In the genomic region with DNA sequence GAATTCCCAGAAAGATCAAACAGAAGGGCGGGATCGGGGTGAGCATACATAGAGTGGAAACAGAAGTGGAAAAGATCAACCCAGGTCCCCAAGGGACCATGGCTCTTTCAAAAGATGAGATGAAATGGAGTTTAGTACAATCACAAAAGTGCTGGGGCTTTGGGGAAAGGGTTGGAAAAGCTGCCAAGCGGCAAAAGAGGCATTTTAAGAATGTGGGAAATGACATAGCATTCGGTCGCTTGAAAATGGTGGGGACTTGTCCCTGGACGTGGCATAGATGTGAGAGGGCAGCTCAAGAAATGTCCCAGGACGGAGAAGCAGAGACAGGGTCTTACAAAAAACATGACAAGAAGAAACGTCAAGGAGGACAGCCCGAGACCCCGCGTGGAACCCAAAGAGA, we compare ENCODE assay signal across 9 mouse cellular contexts. TPM values are rescaled to one million over a fixed set of nuclear protein-coding genes. Genes with fewer than 3 reads are reported as not detected.
DNase-seq lines count a peak whose midpoint lies in the region; ATAC-seq lines count a peak whose summit lies in the region.
"Had no signal": no experiment of that assay in that cellular context is flagged by ENCODE, and none has a peak within 500 bp of the region (broad histone marks: within the 10 kb centered on the region; RNA-seq: fewer than 3 reads in every experiment).

No protein-coding gene starts in this region.

- 10% methylated on average over 11 of the region's 11 CpGs for WGBS in hindbrain, embryonic 13.5 days
- 13% methylated on average over 11 of the region's 11 CpGs for WGBS in midbrain, embryonic 12.5 days

- H3K9ac ChIP-seq in hindbrain, embryonic 13.5 days = peak overlapping the region; percentile 87
- peak overlapping the region; percentile 79 for H3K9ac ChIP-seq in midbrain, embryonic 12.5 days (replicated peaks)

- peak; percentile 36 for DNase-seq in kidney, adult 11 months
- DNase-seq in kidney, adult 9 months = no peak
- peak; percentile 53 for DNase-seq in NIH3T3 (ENCODE audit: low read depth)
- no peak for DNase-seq in adrenal gland, adult 2 months
- DNase-seq in layer of hippocampus, adult 9-10 months (ENCODE audit: low spot score) = no peak
- DNase-seq in left cerebral cortex, postnatal 4 days = no peak

- H3K4me3 ChIP-seq in hindbrain, embryonic 13.5 days = peak overlapping the region; percentile 65
- peak overlapping the region; percentile 60 for H3K4me3 ChIP-seq in midbrain, embryonic 12.5 days

- peak overlapping the region; percentile 66 for H3K4me2 ChIP-seq in hindbrain, embryonic 13.5 days
- peak overlapping the region; percentile 88 for H3K4me2 ChIP-seq in midbrain, embryonic 12.5 days (replicated peaks)

- H3K9me3 ChIP-seq in hindbrain, embryonic 13.5 days = no peaks in the 10 kb centered on the region
- no peaks in the 10 kb centered on the region for H3K9me3 ChIP-seq in midbrain, embryonic 12.5 days

- no peaks in the 10 kb centered on the region for H3K27me3 ChIP-seq in hindbrain, embryonic 13.5 days
- no peaks in the 10 kb centered on the region for H3K27me3 ChIP-seq in midbrain, embryonic 12.5 days

- H3K36me3 ChIP-seq in hindbrain, embryonic 13.5 days = peaks cover 64% of the 10 kb centered on the region
- peaks cover 54% of the 10 kb centered on the region for H3K36me3 ChIP-seq in midbrain, embryonic 12.5 days

- ATAC-seq in hindbrain, embryonic 13.5 days (ENCODE audit: low FRiP score) = no peak
- ATAC-seq in midbrain, embryonic 12.5 days (ENCODE audit: low FRiP score, low read depth) = no peak

- peak overlapping the region; percentile 97 for H3K27ac ChIP-seq in hindbrain, embryonic 13.5 days
- H3K27ac ChIP-seq in midbrain, embryonic 12.5 days (replicated peaks) = peak overlapping the region; percentile 96

- intact Hi-C loops in left cerebral cortex, postnatal 4 days (cut with DNase I) = loop anchor here (5.0 kb wide), 1 partner anchor 47 kb away; no protein-coding TSS in a partner anchor

- peaks cover 40% of the 10 kb centered on the region for H3K4me1 ChIP-seq in hindbrain, embryonic 13.5 days (replicated peaks)
- H3K4me1 ChIP-seq in midbrain, embryonic 12.5 days = peaks cover 28% of the 10 kb centered on the region

RNA-seq across cellular contexts. Expression of gene Trmt112, which starts 0.5 kb away (rescaled TPM):
- polyA plus RNA-seq in hindbrain, embryonic 13.5 days (2015; fragmentation: Nextera tagmentation; extraction: Ambion mirVana) = 115 and 121 TPM in 2 replicates
- 129 and 139 TPM in 2 replicates for polyA plus RNA-seq in midbrain, embryonic 12.5 days (2016; fragmentation: Nextera tagmentation; extraction: Ambion mirVana)
- 100 to 1,000 TPM; 103 to 118 TPM for total RNA-seq in adrenal gland, adult 2 months (2021)
- 197 and 206 TPM in 2 replicates for polyA plus RNA-seq in adrenal gland, adult 2 months (2012; rRNA removed)
- 10 to 100 TPM; 42.5 to 43.0 TPM for total RNA-seq in left cerebral cortex, postnatal 4 days (2021)

RNA-seq across cellular contexts. Expression of gene Prdx5, which starts 0.9 kb away (rescaled TPM):
- polyA plus RNA-seq in hindbrain, embryonic 13.5 days (2015; fragmentation: Nextera tagmentation; extraction: Ambion mirVana) = 274 and 284 TPM in 2 replicates
- polyA plus RNA-seq in midbrain, embryonic 12.5 days (2016; fragmentation: Nextera tagmentation; extraction: Ambion mirVana) = 172 and 191 TPM in 2 replicates
- total RNA-seq in adrenal gland, adult 2 months (2021) = 100 to 1,000 TPM; 297 to 298 TPM
- 90.2 and 91.2 TPM in 2 replicates for polyA plus RNA-seq in adrenal gland, adult 2 months (2012; rRNA removed)
- total RNA-seq in left cerebral cortex, postnatal 4 days (2021) = 100 to 1,000 TPM; 203 to 204 TPM

RNA-seq across cellular contexts. Expression of gene Esrra, which starts 12.6 kb away (rescaled TPM):
- 15.8 and 16.6 TPM in 2 replicates for polyA plus RNA-seq in hindbrain, embryonic 13.5 days (2015; fragmentation: Nextera tagmentation; extraction: Ambion mirVana)
- 13.9 and 14.3 TPM in 2 replicates for polyA plus RNA-seq in midbrain, embryonic 12.5 days (2016; fragmentation: Nextera tagmentation; extraction: Ambion mirVana)
- total RNA-seq in adrenal gland, adult 2 months (2021) = 10 to 100 TPM; 29.3 to 62.8 TPM
- 67.6 and 87.7 TPM in 2 replicates for polyA plus RNA-seq in adrenal gland, adult 2 months (2012; rRNA removed)
- 10 to 100 TPM; 30.4 to 32.7 TPM for total RNA-seq in left cerebral cortex, postnatal 4 days (2021)

RNA-seq across cellular contexts. Expression of gene Catsperz, which starts 16.2 kb away (rescaled TPM):
- polyA plus RNA-seq in hindbrain, embryonic 13.5 days (2015; fragmentation: Nextera tagmentation; extraction: Ambion mirVana) = 0.86 and 1.00 TPM in 2 replicates
- 0.68 and 0.97 TPM in 2 replicates for polyA plus RNA-seq in midbrain, embryonic 12.5 days (2016; fragmentation: Nextera tagmentation; extraction: Ambion mirVana)
- total RNA-seq in adrenal gland, adult 2 months (2021) = under 1 TPM in 1 of 2 experiments, not detected in 1; 0.58 TPM
- not detected in 2 replicates for polyA plus RNA-seq in adrenal gland, adult 2 months (2012; rRNA removed)
- 10 to 100 TPM in 1 of 2 experiments, 1 to 10 TPM in 1; 6.2 to 11.1 TPM for total RNA-seq in left cerebral cortex, postnatal 4 days (2021)

RNA-seq across cellular contexts. Expression of gene Kcnk4, which starts 25.3 kb away (rescaled TPM):
- 1.7 and 2.2 TPM in 2 replicates for polyA plus RNA-seq in hindbrain, embryonic 13.5 days (2015; fragmentation: Nextera tagmentation; extraction: Ambion mirVana)
- polyA plus RNA-seq in midbrain, embryonic 12.5 days (2016; fragmentation: Nextera tagmentation; extraction: Ambion mirVana) = 0.19 and 0.52 TPM in 2 replicates
- total RNA-seq in adrenal gland, adult 2 months (2021) = under 1 TPM in 1 of 2 experiments, not detected in 1; 0.31 TPM
- polyA plus RNA-seq in adrenal gland, adult 2 months (2012; rRNA removed) = 0.06 TPM in 1 of 2 replicates, not detected in the other
- total RNA-seq in left cerebral cortex, postnatal 4 days (2021) = 10 to 100 TPM; 13.8 to 15.5 TPM
- polyA plus RNA-seq: large intestine, adult 2 months had no signal

Comparison
In these comparisons a context has a peak if more than half of its experiments do, and no peak if none do; other contexts are left out.
1. DNase-seq: peak in kidney, adult 11 months (single experiment) and NIH3T3 (single experiment); none in kidney, adult 9 months (single experiment), adrenal gland, adult 2 months (single experiment), layer of hippocampus, adult 9-10 months (single experiment) and left cerebral cortex, postnatal 4 days (single experiment).